13 mouse cellular contexts compared by ENCODE assay signal in the genomic region with DNA sequence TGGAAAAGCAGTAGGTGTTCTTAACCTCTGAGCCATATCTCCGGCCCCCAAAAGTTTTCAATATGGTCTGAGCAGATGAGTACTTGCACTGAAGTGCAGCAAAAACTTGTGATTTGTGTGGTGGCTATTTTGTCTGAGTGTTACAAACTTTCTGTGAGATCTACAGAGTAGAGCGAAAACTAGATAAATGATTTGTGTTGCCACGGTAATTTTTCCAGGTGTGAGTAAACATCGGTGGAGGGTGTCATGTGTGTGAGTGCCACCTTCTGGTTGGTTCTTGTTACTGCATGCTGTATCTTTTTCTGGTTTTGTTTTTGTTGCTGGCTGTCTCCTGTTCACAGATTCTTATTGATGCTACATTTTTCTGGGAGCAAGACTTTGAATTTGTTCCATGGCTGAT. TPM values are rescaled to one million over a fixed set of nuclear protein-coding genes. Genes with fewer than 3 reads are reported as not detected.
A peak's percentile ranks its signal among the peaks of the same experiment; 100 is the strongest.
DNase-seq lines count a peak whose midpoint lies in the region; TF ChIP-seq lines count a peak whose summit lies in the region.
"Had no signal": no experiment of that assay in that cellular context is flagged by ENCODE, and none has a peak within 500 bp of the region (broad histone marks: within the 10 kb centered on the region; RNA-seq: fewer than 3 reads in every experiment).

No protein-coding gene starts in this region.

- no peak overlapping the region for H3K4me3 ChIP-seq in gastrocnemius, adult 2 months
- H3K4me3 ChIP-seq in lung, adult 2 months (replicated peaks; ENCODE audit: extremely low read depth, low read depth, low read length): no peak overlapping the region
- H3K4me3 ChIP-seq: embryonic facial prominence, embryonic 12.5 days; heart, embryonic 15.5 days; limb, embryonic 15.5 days; stomach, embryonic 15.5 days had no signal

- DNase-seq in gastrocnemius, adult 2 months: no peak
- DNase-seq in gastrocnemius, postnatal 25 days: no peak
- DNase-seq in lung, adult 2 months: no peak
- no peak for DNase-seq in lung, postnatal 25 days (ENCODE audit: low spot score)
- peak; percentile 1 for DNase-seq in brain, adult 2 months (ENCODE audit: low read depth, low spot score)
- DNase-seq in mesoderm, embryonic 11.5 days (ENCODE audit: low read depth, low spot score): peak; percentile 15
- no peak for DNase-seq in right cerebral cortex, postnatal 36 days (ENCODE audit: low spot score in 2 of 2)
- no peak for DNase-seq in frontal cortex, postnatal 36 days (ENCODE audit: low spot score in 2 of 2)

- no peak for TF ChIP-seq POLR2A in lung, adult 2 months (IDR thresholded peaks at IDR 0.05; ENCODE audit: borderline replicate concordance, extremely low read depth, low read depth, low read length)

- intact Hi-C loops in gastrocnemius, adult 2 months (cut with DNase I): no loop called here

- H3K4me1 ChIP-seq in lung, adult 2 months (ENCODE audit: control insufficient read depth, insufficient read depth, low read length): no peaks in the 10 kb centered on the region
- H3K4me1 ChIP-seq: embryonic facial prominence, embryonic 12.5 days; heart, embryonic 15.5 days; limb, embryonic 15.5 days; stomach, embryonic 15.5 days had no signal

- H3K27ac ChIP-seq in gastrocnemius, adult 2 months: no peak overlapping the region
- H3K27ac ChIP-seq: embryonic facial prominence, embryonic 12.5 days; heart, embryonic 15.5 days; limb, embryonic 15.5 days; stomach, embryonic 15.5 days had no signal

- TF ChIP-seq CTCF in gastrocnemius, adult 2 months (IDR thresholded peaks at IDR 0.05): peak; percentile 60
- peak; percentile 16; the same call in 1 of the 2 replicates for TF ChIP-seq CTCF in lung, adult 2 months (IDR thresholded peaks at IDR 0.05; ENCODE audit: insufficient read depth, low read length)

- WGBS in lung, adult 2 months: 35% methylated on average over 4 of the region's 4 CpGs

RNA-seq across cellular contexts. Expression of gene AU018091, which starts 15.4 kb away (rescaled TPM):
- not detected for total RNA-seq in gastrocnemius, adult 2 months (2021)
- total RNA-seq in gastrocnemius, postnatal 25 days (2021): not detected
- 0.22 and 0.26 TPM in 2 replicates for polyA plus RNA-seq in lung, adult 2 months (2012; rRNA removed)
- polyA plus RNA-seq: heart, embryonic 15.5 days; midbrain, embryonic 16.5 days had no signal

Comparison
In these comparisons a context has a peak if more than half of its experiments do, and no peak if none do; other contexts are left out.
1. DNase-seq: peak in brain, adult 2 months (single experiment) and mesoderm, embryonic 11.5 days (single experiment); none in gastrocnemius, adult 2 months (single experiment), gastrocnemius, postnatal 25 days (single experiment), lung, adult 2 months (single experiment), lung, postnatal 25 days (single experiment), right cerebral cortex, postnatal 36 days (0 of 2) and frontal cortex, postnatal 36 days (0 of 2).